Mouse (Mus musculus) common myeloid progenitor, adult 5-6 weeks (primary cell): Measurements from ENCODE around the gene Mllt1. TPM values are rescaled to one million over a fixed set of nuclear protein-coding genes. Genes with fewer than 3 reads are reported as not detected.
A peak's percentile ranks its signal among the peaks of the same experiment; 100 is the strongest.

ENCODE experiments used
- ATAC-seq: replicated peaks from 2 replicates; pipeline ENCODE4 v1.8.0; 2016; ENCODE audit warnings: low read depth, mild to moderate bottlenecking, moderate TSS enrichment, inconsistent platforms; ENCODE audit not compliant: poor library complexity, severe bottlenecking
- total RNA-seq: library from RNA; stranded (forward); fragments of 200-1000, 187-1606 nt; gene quantifications from 2 replicates; pipeline ENCODE4 v1.2.3, GENCODE M21; 2017

Mllt1 gene
- total RNA-seq = 22.4 and 23.7 TPM in 2 replicates

DNA sequence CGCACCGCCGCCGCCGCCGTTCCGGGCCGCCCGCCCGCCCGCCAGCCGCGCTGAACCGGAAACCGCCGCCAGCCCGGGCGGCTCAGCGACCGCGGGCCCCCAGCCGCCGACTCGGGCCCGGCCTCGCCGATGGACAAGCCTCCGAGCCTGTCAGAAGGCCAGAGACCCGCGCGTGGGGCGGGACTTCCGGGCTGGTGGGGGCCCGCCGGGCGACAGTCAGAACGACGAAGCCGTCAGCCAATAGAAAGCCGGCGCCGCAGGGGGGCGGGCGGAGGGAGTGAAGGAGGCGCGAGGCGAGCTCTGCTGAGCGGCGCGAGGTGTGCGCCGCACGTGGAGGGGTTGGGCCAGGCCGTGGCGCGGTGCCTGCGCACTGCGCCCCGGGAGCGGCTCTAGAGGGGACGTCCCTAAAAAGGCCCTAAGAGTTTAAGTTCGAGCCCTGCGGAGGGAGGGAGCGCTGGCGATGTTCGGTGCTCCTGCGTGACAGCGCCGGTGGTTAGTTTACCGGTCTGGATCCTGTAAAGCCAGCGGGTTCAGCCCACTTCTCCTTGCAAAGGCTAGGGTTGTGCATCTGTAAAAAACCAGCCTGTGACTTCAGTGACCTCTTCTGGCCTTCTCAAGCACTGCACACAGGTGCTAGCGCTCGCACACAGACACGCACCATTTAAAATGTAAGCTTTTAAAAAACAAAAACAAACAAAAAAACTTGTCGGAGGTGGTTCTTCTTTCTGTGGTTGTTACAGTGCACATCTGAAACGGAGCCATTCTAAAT, at the start of gene Mllt1:
TSS of gene Mllt1 (minus strand) at position 53 of the 769 bp plus-strand sequence.
- ATAC-seq = peak; percentile 93

DNA sequence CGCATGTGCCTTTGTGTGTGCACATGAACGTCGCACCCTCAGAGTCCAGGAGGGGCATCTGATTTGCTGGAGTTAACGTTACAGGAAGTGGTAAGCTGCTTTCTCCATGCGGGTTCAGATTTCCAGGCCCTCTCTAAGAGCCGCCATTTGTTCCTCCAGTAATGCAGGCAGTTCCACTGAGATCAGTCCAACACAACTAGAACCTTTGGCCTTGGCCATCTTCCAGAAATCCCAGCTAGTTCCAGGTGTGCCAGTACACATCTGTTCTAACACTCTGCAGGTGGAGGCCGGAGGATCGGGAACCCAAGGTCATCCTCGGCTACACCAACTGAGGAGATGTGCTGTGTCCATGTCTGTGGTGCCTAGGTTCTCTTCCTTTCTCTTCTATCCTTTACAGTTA, 49.7 kb upstream of the Mllt1 start:
- ATAC-seq = no peak

DNA sequence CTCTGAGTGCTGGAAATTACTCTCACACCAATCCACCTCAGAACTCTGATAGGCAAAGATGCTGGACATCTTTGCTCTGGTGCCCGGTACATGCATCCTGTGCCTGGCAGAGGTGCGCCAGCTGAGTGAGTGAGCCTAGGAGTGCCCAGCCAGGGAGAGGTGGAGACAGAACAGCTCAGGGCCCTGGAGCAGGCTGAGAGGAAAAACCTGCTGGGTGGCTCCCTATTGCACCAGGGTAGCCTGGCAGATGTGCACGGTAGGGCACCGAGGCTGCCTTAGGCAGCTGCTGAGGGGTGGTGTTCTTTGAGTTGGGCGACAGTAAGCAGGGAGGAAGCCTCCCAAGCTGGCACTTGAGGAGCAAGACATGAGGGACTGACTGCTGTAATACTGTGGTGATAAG, 46.8 kb upstream of the Mllt1 start, which contains the start of gene Acer1:
TSS of gene Acer1 (minus strand) at position 114 of the 400 bp plus-strand sequence.
- ATAC-seq = no peak

DNA sequence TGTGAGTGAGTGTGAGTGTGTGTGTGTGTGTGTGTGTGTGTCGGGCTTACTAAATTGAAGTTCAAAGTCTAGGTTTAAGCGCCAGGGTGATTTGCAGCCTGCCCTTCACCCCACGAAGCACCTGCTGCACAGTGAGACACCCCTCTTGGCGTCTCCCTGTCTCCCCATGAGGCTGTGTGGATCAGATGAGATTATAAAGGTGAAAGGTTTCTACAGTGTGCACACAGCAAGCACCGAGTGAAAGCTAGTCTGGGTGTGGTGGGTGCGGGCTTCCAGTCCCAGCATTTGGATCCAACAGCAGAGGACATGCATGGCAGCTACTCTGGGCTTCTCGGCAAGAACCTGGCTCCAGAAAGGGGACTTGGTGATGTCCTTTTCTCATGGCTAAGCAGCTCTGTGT, 45.8 kb upstream of the Mllt1 start:
- no peak for ATAC-seq

DNA sequence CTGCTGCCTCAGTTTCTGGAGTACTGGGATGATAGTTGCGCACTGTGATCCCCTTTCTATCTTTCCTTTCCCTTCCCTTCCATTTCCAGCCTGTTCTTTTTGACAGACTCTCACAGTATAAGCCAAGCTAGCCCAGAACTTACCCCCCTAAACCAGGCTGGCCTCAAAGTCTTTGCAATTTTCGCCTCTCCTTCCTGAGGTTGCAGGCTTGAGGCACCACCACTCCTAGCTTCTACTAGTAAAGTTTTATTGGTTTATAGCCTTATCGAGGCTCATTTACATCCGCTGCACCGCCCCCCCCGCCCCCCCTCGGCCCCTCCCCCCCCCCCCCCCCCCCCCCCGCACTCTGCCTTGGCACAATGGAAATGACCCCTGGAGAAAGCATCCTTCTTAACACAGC, 44.3 kb upstream of the Mllt1 start:
- no peak for ATAC-seq

DNA sequence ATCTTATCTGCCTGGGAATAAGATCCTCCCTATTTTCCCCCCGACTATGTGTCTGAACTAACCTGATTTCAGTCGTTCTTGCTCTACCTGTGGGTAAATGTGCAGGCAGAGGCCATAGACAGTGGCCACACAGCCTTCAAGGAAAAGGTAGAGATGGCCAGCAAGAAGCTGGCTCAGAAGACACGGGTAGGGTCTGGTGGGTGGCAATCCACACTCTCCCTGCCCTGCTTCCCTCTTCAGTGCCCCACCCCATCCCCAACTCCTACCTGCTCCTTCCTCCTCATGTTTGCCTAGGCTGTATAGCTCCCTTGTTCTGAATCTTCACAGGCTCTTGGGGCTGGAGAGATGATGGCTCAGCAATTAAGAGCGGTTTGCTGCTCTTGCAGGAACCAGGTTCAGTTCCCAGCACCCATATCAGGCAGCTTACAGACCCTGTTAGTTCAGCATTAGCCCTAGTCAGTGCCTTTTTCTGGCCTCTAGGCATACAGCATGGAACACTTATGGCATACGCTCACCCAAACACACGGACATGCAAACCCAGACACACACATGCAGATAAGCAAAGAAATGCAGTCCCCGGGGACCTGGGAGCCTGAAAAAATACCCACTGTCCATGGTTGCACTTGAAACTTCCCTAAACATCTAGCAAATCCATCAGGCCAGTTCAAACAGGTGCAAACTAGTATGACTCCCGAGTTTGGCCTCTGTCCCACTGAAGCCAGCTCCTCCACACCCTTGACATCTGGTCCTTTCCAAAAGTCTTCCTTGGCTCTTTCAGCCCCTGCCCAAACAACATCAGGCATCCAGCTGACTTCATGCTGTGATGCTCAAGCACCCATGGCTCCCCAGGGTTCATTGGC, 41.5 kb upstream of the Mllt1 start:
- ATAC-seq = no peak

DNA sequence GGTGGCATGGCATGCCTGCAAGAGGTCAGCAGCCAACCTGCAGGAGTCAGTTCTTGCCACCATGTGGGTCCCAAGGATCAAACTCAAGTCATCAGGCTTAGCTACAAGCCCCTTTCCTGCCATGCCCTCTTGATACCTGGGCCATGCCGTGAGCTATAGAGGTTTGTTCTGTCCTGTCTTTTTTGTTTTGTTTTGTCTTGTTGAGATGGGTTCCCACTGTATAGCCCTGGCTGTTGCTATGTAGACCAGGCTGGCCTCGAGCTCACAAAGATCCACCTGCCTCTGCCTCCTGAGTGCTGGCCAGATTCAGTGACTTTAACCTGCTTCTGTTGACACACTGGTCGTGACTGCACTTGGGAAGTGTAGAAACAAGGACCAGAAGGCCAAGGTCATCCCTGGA, 40.2 kb upstream of the Mllt1 start:
- ATAC-seq = no peak

DNA sequence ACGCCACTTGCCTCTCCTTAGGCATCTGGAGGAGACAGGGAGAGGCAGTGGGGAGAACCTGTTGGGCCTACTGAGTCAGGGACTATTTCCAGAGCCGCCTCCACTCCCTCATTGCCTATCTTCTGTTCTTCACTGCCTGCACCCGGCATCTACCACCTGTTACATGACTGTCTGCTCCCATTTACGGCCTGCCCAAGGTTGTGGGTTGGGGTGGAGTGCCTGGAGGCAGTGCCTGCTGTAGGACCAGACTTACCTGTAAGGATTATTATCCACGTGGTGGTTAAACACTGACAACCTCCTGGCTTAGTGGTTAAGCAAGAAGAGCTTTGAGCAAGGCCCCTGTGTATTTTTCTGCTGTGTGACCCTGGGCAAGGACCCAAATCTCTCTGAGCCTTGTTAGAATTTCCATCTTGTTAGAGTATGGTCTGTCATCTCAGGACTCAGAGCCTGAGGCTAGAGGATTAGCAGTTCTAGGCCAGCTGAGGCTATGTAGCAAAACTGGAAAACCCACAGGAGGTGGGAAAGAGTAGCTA, 39.6 kb upstream of the Mllt1 start:
- no peak for ATAC-seq

DNA sequence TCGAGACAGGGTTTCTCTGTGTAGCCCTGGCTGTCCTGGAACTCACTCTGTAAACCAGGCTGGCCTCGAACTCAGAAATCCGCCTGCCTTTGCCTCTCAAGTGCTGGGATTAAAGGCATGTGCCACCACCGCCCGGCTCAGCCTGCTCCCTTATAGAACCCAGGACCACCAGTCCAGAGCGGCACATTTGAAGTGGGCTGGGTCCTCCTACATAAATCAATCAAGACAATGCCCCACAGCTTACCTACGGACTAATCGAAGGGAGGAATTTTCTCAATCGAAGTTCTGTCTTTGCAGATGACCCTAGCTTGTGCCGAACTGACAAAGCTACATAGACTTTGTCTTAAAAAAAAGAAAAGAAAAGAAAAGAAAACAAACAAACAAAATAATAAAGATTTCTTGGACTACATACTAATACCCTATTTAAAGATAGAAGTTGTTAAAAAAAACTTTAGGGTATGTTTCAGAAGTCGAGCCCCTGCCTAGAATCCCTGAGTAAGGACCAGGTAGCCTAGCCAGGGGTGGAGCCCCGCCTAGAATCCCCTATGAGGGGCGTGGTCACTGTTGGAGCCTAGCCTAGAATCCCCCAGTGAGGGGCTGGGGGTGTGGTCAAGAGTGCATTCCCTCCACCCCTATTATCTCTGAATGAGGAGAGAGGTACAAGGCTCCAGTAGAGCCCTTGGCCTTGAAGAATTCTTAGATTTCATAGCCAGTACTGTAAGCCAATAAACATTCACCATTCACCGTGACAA, 38.9 kb upstream of the Mllt1 start:
- ATAC-seq = no peak

DNA sequence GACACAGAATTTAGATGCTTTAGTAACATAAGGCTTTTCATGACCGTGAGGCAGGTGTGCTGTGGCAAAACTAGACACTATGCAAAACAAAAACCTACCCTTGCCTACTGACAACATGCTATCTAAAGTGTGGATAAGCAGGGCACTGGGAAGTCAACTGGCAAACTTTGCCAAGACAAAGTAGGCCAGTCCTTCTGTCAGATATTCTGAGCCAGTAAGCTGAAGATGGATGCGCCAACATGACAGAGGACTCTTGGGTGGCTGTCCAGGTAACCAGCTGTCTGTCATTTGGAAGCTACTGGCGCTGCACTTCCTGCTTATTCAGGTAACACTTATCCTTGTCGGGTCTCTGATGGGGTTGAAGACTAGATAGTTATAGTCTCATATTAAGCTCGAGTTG, 34.9 kb upstream of the Mllt1 start:
- no peak for ATAC-seq

DNA sequence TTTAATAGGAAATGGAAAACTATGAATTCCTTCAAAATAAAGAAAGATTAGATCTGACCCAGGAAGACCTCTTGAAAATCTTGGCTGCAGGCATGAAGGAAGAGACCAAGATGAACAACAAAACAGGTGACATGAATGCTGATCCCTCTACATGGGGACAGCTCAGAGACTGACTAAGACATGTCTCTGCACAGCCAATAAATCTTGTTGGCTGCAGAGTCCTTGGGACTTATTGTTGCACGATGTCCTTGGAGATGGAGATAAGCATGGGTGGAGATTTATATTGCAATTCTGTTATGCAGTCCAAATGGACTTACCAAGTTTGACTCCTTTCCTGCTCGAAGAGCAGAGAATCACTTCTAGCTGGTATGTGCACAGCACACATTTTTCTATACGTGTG, 34.1 kb upstream of the Mllt1 start:
- ATAC-seq = no peak

DNA sequence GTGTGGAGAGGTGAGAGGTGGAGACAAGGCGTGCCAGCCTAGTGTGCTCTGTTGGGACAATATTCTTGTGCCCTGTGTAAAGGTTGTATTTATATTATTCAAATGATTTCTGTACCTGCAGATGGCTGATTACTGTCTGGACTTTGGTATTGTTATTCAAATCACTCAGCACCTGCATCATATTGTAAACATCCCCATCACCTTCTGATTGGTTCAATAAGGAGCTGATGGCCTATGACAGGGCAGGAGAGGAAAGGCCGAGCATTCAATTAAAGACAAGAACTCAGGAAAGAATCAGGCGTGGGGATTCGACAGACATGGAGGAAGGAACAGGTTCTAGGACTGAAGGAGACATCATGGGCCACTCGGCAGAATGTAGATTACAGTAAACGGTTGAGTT, 28.4 kb upstream of the Mllt1 start:
- ATAC-seq = no peak

DNA sequence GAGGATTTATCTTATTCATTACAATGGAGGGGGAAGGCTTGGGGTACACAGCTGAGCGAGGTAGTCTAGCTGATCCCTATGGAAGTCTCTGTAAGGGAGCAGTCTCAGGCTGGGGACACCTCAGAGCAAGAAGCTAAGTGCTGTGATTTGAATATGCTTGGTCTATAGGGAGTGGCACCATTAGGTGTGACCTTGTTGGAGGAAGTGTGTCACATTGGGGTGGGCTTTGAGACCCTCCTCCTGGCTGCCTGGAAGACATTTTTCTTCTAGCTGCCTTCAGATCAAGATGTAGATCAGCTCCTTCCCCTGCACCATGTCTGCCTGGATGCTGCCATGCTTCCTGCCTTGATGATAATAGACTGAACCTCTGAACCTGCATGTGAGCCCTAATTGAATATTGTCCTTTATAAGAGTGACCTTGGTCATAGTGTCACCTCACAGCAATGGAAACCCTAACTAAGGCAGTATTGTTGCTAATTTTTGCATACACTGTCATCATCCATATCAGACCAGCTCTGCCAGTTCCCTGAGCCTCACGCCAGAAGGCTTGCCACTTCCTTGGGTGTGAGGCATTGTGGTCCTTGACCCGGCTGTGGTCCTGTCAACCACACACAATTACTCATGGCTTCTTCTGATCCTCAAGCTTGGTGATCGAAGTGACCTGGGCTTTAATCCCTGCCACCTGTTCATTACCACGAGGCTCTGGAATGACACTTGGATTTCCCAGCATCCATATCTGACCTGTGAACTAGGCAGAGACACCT, 27.6 kb upstream of the Mllt1 start:
- ATAC-seq = no peak

DNA sequence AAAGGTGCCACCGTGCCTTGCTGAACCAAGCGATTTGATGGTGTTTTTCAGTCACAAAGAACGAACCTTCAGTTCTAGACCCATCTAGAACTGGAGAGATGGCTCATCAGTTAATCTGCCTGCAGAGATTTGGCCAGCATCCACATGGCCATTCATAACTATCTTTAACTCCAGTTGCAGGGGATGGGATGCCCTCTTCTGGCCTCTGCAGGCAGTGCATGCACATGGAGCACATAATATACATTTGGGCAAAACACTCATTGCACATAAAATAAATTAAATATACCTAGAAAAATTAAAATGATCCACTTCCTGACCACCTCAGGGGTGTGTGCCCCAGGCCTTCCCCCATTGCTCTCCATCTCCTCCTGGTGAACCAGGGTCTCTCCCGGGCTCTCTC, 26.7 kb upstream of the Mllt1 start:
- no peak for ATAC-seq

DNA sequence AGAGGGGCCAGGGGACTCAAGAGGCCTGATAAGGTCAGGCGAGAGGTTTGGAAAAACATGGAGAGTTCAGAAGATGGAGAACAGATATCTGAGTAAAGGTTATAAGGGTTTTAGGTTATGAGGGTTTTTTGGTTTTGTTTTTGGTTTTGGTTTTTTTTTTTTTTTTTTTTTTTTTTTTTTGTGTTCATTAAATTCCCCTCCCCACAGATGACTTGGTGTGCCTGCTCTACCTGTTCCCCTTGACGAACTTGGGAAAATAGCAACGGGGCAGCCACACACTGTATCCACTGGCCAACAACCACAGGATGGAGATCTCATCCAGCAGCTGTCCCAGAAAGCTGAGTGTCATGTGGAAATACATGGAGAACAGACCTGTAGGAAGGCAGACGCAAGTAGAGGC, 23.5 kb upstream of the Mllt1 start:
- no peak for ATAC-seq

DNA sequence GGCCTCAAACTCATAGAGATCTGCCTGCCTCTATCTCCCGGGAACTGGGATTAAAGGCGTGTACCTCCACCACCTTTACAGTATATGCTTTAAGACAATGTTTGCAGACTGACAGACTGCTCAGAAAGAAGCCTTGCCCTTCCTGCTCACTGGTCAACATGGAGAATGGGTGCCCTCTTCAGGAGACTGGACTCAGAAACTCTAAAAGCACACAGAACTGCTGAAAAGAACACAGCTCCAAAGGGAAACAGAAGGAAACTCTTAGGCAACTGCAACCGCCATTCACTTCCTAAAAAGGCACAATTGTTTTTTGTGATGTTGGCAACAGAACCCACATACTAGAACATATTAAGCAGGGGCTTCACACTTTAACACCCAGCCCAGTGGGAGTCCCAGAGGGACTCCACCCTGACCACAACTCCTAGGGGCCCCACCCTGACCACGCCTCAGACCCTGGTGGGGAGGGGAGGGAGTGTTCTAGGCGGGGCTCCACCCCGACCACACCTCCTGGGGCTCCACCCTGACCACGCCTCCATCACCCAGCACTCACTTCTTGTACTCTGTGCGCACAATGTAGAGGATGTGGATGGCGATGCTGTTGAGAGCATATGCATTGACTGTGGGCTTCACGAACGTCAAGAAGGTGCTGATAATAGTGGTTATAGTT, 22.7 kb upstream of the Mllt1 start:
- peak; percentile 99 for ATAC-seq

DNA sequence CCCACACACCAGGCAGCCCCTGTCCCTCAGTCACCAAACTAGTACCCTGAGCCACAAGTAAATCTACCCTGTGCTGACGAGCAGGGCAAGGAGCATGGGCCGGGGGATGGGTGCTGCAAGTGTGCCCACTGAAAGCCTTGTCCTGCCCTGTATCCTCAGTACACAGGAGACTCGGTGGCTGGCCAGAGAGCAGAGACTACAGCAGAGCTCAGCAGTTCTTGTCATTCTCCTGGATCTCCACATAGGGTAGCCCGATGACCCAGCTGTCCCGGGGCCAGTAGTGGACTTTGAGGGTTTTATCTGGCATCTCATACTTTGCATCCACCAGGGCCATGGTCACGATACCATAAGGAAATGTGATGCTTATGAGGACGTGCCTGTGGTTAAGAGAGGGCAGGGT, 19.7 kb upstream of the Mllt1 start:
- ATAC-seq = no peak

DNA sequence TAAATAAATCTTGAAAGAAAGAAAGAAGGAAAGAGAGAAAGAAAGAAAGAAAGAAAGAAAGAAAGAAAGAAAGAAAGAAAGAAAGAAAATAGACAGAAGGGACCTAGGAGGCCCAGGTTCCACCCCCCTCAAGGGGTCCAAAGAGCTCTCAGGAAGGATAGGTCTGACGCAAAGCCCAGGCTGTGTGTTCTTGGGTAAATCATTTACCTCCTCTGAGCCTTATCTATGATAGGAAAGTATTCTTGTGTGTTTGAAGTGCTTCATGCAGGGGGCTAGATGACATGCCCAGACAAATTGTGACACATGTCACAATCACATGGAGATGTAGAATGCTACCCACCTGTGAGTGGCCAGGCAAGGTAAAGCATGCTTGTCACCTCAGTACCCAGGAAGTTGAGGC, 17.4 kb upstream of the Mllt1 start:
- ATAC-seq = no peak

DNA sequence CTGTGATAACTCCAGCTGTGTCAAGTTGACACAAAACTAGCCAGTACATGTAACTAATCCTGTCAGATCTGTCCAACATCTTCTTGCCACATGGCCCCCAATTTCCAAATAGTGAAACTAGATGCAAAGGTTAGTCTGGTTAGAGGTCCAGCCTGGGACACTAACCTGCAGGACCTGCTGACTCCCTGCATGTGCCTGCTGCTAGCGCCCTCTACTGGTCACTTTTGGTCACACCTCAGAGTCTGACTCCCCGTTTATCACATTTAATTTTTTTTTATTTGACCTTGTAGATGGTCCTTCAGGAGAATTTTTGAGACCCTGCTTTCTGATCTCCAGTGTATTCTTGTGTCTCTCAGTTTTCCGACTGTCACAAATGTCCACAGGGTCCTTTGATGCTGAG, 15.7 kb upstream of the Mllt1 start:
- peak; percentile 82 for ATAC-seq
